Mouse (Mus musculus) G1E (cell line): ENCODE measurements around the gene Sgo1.

Experiments
- CTCF ChIP-seq: IDR thresholded peaks from 2 replicates; pipeline ENCODE4 v1.5.1; 2012; ENCODE audit warnings: low read depth, low read length, inconsistent platforms, mixed read lengths
- GATA1 ChIP-seq: IDR thresholded peaks from 2 replicates; pipeline ENCODE4 v1.6.1; 2012; ENCODE audit warnings: borderline replicate concordance, low read length, inconsistent platforms, mixed read lengths
- TAL1 ChIP-seq: conservative IDR thresholded peaks from 2 replicates; pipeline ENCODE4 v1.6.1; 2012; ENCODE audit warnings: low read depth, low read length, inconsistent platforms, mixed read lengths

DNA sequence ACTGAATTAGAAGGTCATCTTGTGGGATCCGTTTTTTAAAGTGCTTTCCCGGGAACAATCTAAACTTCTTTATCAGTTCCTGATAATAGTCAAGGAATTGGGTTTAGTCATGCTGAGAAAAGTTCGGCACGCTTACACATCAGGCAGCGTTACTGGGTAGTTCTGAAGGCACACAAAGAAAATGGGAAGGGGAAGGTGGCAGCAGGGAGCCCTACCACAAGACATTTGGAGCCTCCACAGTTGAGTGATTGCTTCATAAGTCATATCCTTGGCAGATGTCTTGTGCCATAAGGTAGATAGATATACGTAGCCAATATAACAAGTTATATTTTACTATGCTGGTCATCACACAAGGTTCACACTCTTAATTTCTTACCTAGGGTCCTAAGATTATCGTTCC, 813 bp upstream of the Sgo1 start:
- no peak for TF ChIP-seq CTCF
- TF ChIP-seq TAL1: no peak
- TF ChIP-seq GATA1: no peak
